Mouse (Mus musculus) midbrain, embryonic 10.5 days (tissue): ENCODE results near the gene Tmem45a2. TPM values are rescaled to one million over a fixed set of nuclear protein-coding genes. Genes with fewer than 3 reads are reported as not detected.

Source experiments
- DNase-seq: peaks from one replicate; pipeline ENCODE4 v3.0.0-alpha.2; 2017; ENCODE audit warnings: low spot score
- H3K27ac ChIP-seq: fragments of 300-500 bp; sonication (generic); replicated peaks from 2 replicates; pipeline ENCODE4 v1.5.1; 2016; ENCODE audit warnings: mild to moderate bottlenecking
- H3K27me3 ChIP-seq: fragments of 300-500 bp; sonication (generic); 2 replicates; pipeline ENCODE4 v1.6.1; 2016; ENCODE audit warnings: low read depth, mild to moderate bottlenecking; ENCODE audit not compliant: poor library complexity, severe bottlenecking
- H3K36me3 ChIP-seq: fragments of 300-500 bp; sonication (generic); 2 replicates; pipeline ENCODE4 v1.6.1; 2016; ENCODE audit warnings: mild to moderate bottlenecking, moderate library complexity
- H3K4me1 ChIP-seq: fragments of 300-500 bp; sonication (generic); 2 replicates; pipeline ENCODE4 v1.6.1; 2016
- H3K4me3 ChIP-seq: fragments of 300-500 bp; sonication (generic); 2 replicates; pipeline ENCODE4 v1.5.1; 2016; ENCODE audit warnings: mild to moderate bottlenecking, moderate library complexity
- H3K9me3 ChIP-seq: fragments of 300-500 bp; sonication (generic); replicated peaks from 2 replicates; pipeline ENCODE4 v1.6.1; 2016; ENCODE audit warnings: mild to moderate bottlenecking
- WGBS: fragments of 180-500 bp; shearing (Covaris S2); methylation state at CpG from one replicate; pipeline ENCODE4 v1.1.7; 2016; 5-methylcytosine and 5-hydroxymethylcytosine counted together
- polyA plus RNA-seq: library from polyadenylated mRNA; unstranded; fragments of >200 nt; fragmentation: Nextera tagmentation; extraction: Ambion mirVana; gene quantifications from 2 replicates; pipeline ENCODE4 v1.2.1, GENCODE M21; 2016

The Tmem45a2 gene
- not detected in 2 replicates for polyA plus RNA-seq

GRCm38 (mm10) chr16:57071132-57071639 lies at the start of gene Tmem45a2:
Gene Tmem45a2 (minus strand): TSS chr16:57071372.
- DNase-seq, result no peak
- H3K4me3 ChIP-seq, result no peak within 1 kb of the TSS
- H3K9me3 ChIP-seq, result no peaks in the 10 kb centered on the region
- no peaks in the 10 kb centered on the region for H3K27me3 ChIP-seq
- no peaks in the 10 kb centered on the region for H3K36me3 ChIP-seq
- H3K4me1 ChIP-seq, result no peaks in the 10 kb centered on the region
- WGBS, result 93% methylated on average over 5 of the region's 5 CpGs
- H3K27ac ChIP-seq, result no peak within 1 kb of the TSS

GRCm38 (mm10) chr16:57117562-57117961 lies 46.4 kb upstream of the Tmem45a2 start:
- WGBS, result 86% methylated on average over 2 of the region's 2 CpGs
- H3K4me1 ChIP-seq, result peaks cover 4% of the 10 kb centered on the region

GRCm38 (mm10) chr16:57116066-57116465 lies 44.9 kb upstream of the Tmem45a2 start:
- H3K4me3 ChIP-seq, result no peak overlapping the region
- H3K4me1 ChIP-seq, result no peaks in the 10 kb centered on the region
- H3K36me3 ChIP-seq, result no peaks in the 10 kb centered on the region
- no peak for DNase-seq
- no peaks in the 10 kb centered on the region for H3K27me3 ChIP-seq
- no peak overlapping the region for H3K27ac ChIP-seq
- no peaks in the 10 kb centered on the region for H3K9me3 ChIP-seq

More at GRCm38 (mm10) chr16:57117562-57117961, 46.4 kb upstream of the Tmem45a2 start:
- Histone ChIP-seq H3K4me3 (no peak overlapping the region), H3K36me3 (no peaks in the 10 kb centered on the region), H3K27me3 (no peaks in the 10 kb centered on the region), H3K9me3 (no peaks in the 10 kb centered on the region), H3K27ac (no peak overlapping the region)
- no peak for DNase-seq

- Histone ChIP-seq H3K36me3 (no peaks in the 10 kb centered on the region), H3K9me3 (no peaks in the 10 kb centered on the region), H3K4me3 (no peak overlapping the region), H3K4me1 (no peaks in the 10 kb centered on the region), H3K27me3 (no peaks in the 10 kb centered on the region), H3K27ac (no peak overlapping the region)
- no peak for DNase-seq
- WGBS, result 77% methylated on average over 5 of the region's 5 CpGs
Measured at GRCm38 (mm10) chr16:57106185-57106960, 35.2 kb upstream of the Tmem45a2 start.

- H3K9me3 ChIP-seq, result no peaks in the 10 kb centered on the region
- no peaks in the 10 kb centered on the region for H3K4me1 ChIP-seq
- H3K27ac ChIP-seq, result no peak overlapping the region
- 92% methylated on average over 1 of the region's 1 CpGs for WGBS
- H3K4me3 ChIP-seq, result no peak overlapping the region
- no peaks in the 10 kb centered on the region for H3K27me3 ChIP-seq
- no peaks in the 10 kb centered on the region for H3K36me3 ChIP-seq
- no peak for DNase-seq
Measured at GRCm38 (mm10) chr16:57101174-57101573, 30.0 kb upstream of the Tmem45a2 start.

GRCm38 (mm10) chr16:57099572-57100237 lies 28.5 kb upstream of the Tmem45a2 start:
- 79% methylated on average over 5 of the region's 5 CpGs for WGBS

GRCm38 (mm10) chr16:57098468-57099144 lies 27.4 kb upstream of the Tmem45a2 start:
- WGBS, result 68% methylated on average over 7 of the region's 7 CpGs

More at GRCm38 (mm10) chr16:57099572-57100237, 28.5 kb upstream of the Tmem45a2 start:
- Histone ChIP-seq H3K9me3 (no peaks in the 10 kb centered on the region), H3K27ac (no peak overlapping the region), H3K4me1 (no peaks in the 10 kb centered on the region), H3K4me3 (no peak overlapping the region), H3K36me3 (no peaks in the 10 kb centered on the region), H3K27me3 (no peaks in the 10 kb centered on the region)
- no peak for DNase-seq

GRCm38 (mm10) chr16:57092911-57093605 lies 21.9 kb upstream of the Tmem45a2 start:
- no peaks in the 10 kb centered on the region for H3K4me1 ChIP-seq

More at GRCm38 (mm10) chr16:57098468-57099144, 27.4 kb upstream of the Tmem45a2 start:
- DNase-seq, result no peak
- Histone ChIP-seq H3K27ac (no peak overlapping the region), H3K9me3 (no peaks in the 10 kb centered on the region), H3K4me1 (no peaks in the 10 kb centered on the region), H3K27me3 (no peaks in the 10 kb centered on the region), H3K36me3 (no peaks in the 10 kb centered on the region), H3K4me3 (no peak overlapping the region)

GRCm38 (mm10) chr16:57092460-57092859 lies 21.3 kb upstream of the Tmem45a2 start:
- 52% methylated on average over 4 of the region's 4 CpGs for WGBS

More at GRCm38 (mm10) chr16:57092911-57093605, 21.9 kb upstream of the Tmem45a2 start:
- DNase-seq, result no peak
- Histone ChIP-seq H3K27me3 (no peaks in the 10 kb centered on the region), H3K36me3 (no peaks in the 10 kb centered on the region), H3K27ac (no peak overlapping the region), H3K4me3 (no peak overlapping the region), H3K9me3 (no peaks in the 10 kb centered on the region)
- WGBS, result 72% methylated on average over 6 of the region's 6 CpGs

GRCm38 (mm10) chr16:57079577-57079976 lies 8.4 kb upstream of the Tmem45a2 start:
- Histone ChIP-seq H3K27me3 (no peaks in the 10 kb centered on the region), H3K4me1 (no peaks in the 10 kb centered on the region), H3K27ac (no peak overlapping the region), H3K4me3 (no peak overlapping the region), H3K9me3 (no peaks in the 10 kb centered on the region), H3K36me3 (no peaks in the 10 kb centered on the region)
- DNase-seq, result no peak
- 82% methylated on average over 4 of the region's 4 CpGs for WGBS

More at GRCm38 (mm10) chr16:57092460-57092859, 21.3 kb upstream of the Tmem45a2 start:
- H3K27me3 ChIP-seq, result no peaks in the 10 kb centered on the region
- H3K4me3 ChIP-seq, result no peak overlapping the region
- H3K4me1 ChIP-seq, result no peaks in the 10 kb centered on the region
- H3K9me3 ChIP-seq, result no peaks in the 10 kb centered on the region
- no peaks in the 10 kb centered on the region for H3K36me3 ChIP-seq
- DNase-seq, result peak; percentile 23
- H3K27ac ChIP-seq, result no peak overlapping the region

GRCm38 (mm10) chr16:57075986-57076385 lies 4.8 kb upstream of the Tmem45a2 start:
- DNase-seq, result no peak
- Histone ChIP-seq H3K9me3 (no peaks in the 10 kb centered on the region), H3K4me3 (no peak overlapping the region), H3K27me3 (no peaks in the 10 kb centered on the region), H3K27ac (no peak overlapping the region), H3K36me3 (no peaks in the 10 kb centered on the region), H3K4me1 (no peaks in the 10 kb centered on the region)
- 74% methylated on average over 7 of the region's 7 CpGs for WGBS

GRCm38 (mm10) chr16:57062045-57062444 lies 9.1 kb downstream of the Tmem45a2 start:
- no peak for DNase-seq
- H3K4me3 ChIP-seq, result no peak overlapping the region
- H3K27ac ChIP-seq, result no peak overlapping the region
- no peaks in the 10 kb centered on the region for H3K9me3 ChIP-seq
- H3K4me1 ChIP-seq, result no peaks in the 10 kb centered on the region
- WGBS, result 93% methylated on average over 3 of the region's 3 CpGs
- no peaks in the 10 kb centered on the region for H3K36me3 ChIP-seq
- no peaks in the 10 kb centered on the region for H3K27me3 ChIP-seq
